Mouse (Mus musculus): ENCODE results near the gene Gdap1l1. TPM values are rescaled to one million over a fixed set of nuclear protein-coding genes. Genes with fewer than 3 reads are reported as not detected.
"Not testable (repeated sequence)": the region's sequence is repeated elsewhere in the genome, so short reads cannot be mapped to it uniquely, and the experiment has no call there.

Gene Gdap1l1
- polyA plus RNA-seq (2015; fragmentation: Nextera tagmentation; extraction: Ambion mirVana): 79.5 and 82.0 TPM in 2 replicates

- Histone ChIP-seq H3K4me2 (peak within 1 kb of the TSS; percentile 71), H3K4me1 (peaks cover 33% of the 10 kb centered on the region), H3K27ac (peak within 1 kb of the TSS; percentile 71), H3K9ac (peak within 1 kb of the TSS; percentile 84), H3K36me3 (ENCODE audit: poor library complexity, severe bottlenecking) (no peaks in the 10 kb centered on the region), H3K27me3 (0 out of 2 replicates have a peak, but pooled peaks cover 3% of the 10 kb centered on the region), H3K9me3 (replicated peaks) (no peaks in the 10 kb centered on the region), H3K4me3 (peak within 1 kb of the TSS; percentile 80)
- WGBS: 0% methylated on average over 15 of the region's 18 CpGs
- peak; percentile 92 for ATAC-seq
Observed at GRCm38 (mm10) chr2:163438246-163438618, at the start of gene Gdap1l1. Gene Gdap1l1 (plus strand): TSS chr2:163438476.

- H3K4me3 ChIP-seq: no peak overlapping the region
- no peaks in the 10 kb centered on the region for H3K36me3 ChIP-seq (ENCODE audit: poor library complexity, severe bottlenecking)
- WGBS: 81% methylated on average over 6 of the region's 6 CpGs
- H3K9me3 ChIP-seq (replicated peaks): no peaks in the 10 kb centered on the region
- H3K27me3 ChIP-seq: no peaks in the 10 kb centered on the region
- no peak overlapping the region for H3K9ac ChIP-seq
- H3K4me2 ChIP-seq: no peak overlapping the region
- no peak for ATAC-seq
- H3K27ac ChIP-seq: no peak overlapping the region
- no peaks in the 10 kb centered on the region for H3K4me1 ChIP-seq
Observed at GRCm38 (mm10) chr2:163392436-163392835, 45.8 kb upstream of the Gdap1l1 start.

- Histone ChIP-seq H3K36me3 (ENCODE audit: poor library complexity, severe bottlenecking) (no peaks in the 10 kb centered on the region), H3K4me2 (no peak overlapping the region), H3K4me1 (peaks cover 5% of the 10 kb centered on the region), H3K27me3 (no peaks in the 10 kb centered on the region), H3K9me3 (replicated peaks) (no peaks in the 10 kb centered on the region), H3K9ac (no peak overlapping the region), H3K27ac (no peak overlapping the region), H3K4me3 (no peak overlapping the region)
- ATAC-seq: no peak
- 91% methylated on average over 10 of the region's 10 CpGs for WGBS
Observed at GRCm38 (mm10) chr2:163393241-163393640, 45.0 kb upstream of the Gdap1l1 start.

GRCm38 (mm10) chr2:163393976-163394375 lies 44.3 kb upstream of the Gdap1l1 start:
- H3K27ac ChIP-seq: no peak overlapping the region
- peaks cover 5% of the 10 kb centered on the region for H3K4me1 ChIP-seq
- H3K36me3 ChIP-seq (ENCODE audit: poor library complexity, severe bottlenecking): no peaks in the 10 kb centered on the region
- WGBS: 78% methylated on average over 6 of the region's 6 CpGs
- H3K27me3 ChIP-seq: no peaks in the 10 kb centered on the region
- no peaks in the 10 kb centered on the region for H3K9me3 ChIP-seq (replicated peaks)
- H3K4me2 ChIP-seq: no peak overlapping the region
- H3K4me3 ChIP-seq: no peak overlapping the region
- no peak overlapping the region for H3K9ac ChIP-seq
- no peak for ATAC-seq

- Histone ChIP-seq H3K4me1 (peaks cover 5% of the 10 kb centered on the region), H3K4me3 (no peak overlapping the region), H3K36me3 (ENCODE audit: poor library complexity, severe bottlenecking) (no peaks in the 10 kb centered on the region), H3K9me3 (replicated peaks) (no peaks in the 10 kb centered on the region), H3K4me2 (no peak overlapping the region), H3K27ac (no peak overlapping the region), H3K27me3 (no peaks in the 10 kb centered on the region), H3K9ac (no peak overlapping the region)
- whole genome bisulfite sequencing: 75% methylated on average over 6 of the region's 6 CpGs
- no peak for ATAC-seq
Observed at GRCm38 (mm10) chr2:163394977-163395376, 43.3 kb upstream of the Gdap1l1 start.

- Histone ChIP-seq H3K4me3 (no peak overlapping the region), H3K4me1 (peaks cover 5% of the 10 kb centered on the region), H3K36me3 (ENCODE audit: poor library complexity, severe bottlenecking) (no peaks in the 10 kb centered on the region), H3K9me3 (replicated peaks) (no peaks in the 10 kb centered on the region), H3K27ac (no peak overlapping the region), H3K4me2 (no peak overlapping the region), H3K9ac (no peak overlapping the region), H3K27me3 (no peaks in the 10 kb centered on the region)
- WGBS: 92% methylated on average over 19 of the region's 19 CpGs
- ATAC-seq: no peak
Observed at GRCm38 (mm10) chr2:163397071-163397470, 41.2 kb upstream of the Gdap1l1 start.

GRCm38 (mm10) chr2:163397905-163398304 lies 40.4 kb upstream of the Gdap1l1 start, which contains the start of gene Jph2:
Gene Jph2 (minus strand): TSS chr2:163397993.
- no peaks in the 10 kb centered on the region for H3K27me3 ChIP-seq
- WGBS: 11% methylated on average over 10 of the region's 10 CpGs
- no peak within 1 kb of the TSS for H3K27ac ChIP-seq
- ATAC-seq: no peak
- H3K4me2 ChIP-seq: peak within 1 kb of the TSS; percentile 3; the same call in 1 of the 2 replicates
- H3K4me1 ChIP-seq: peaks cover 5% of the 10 kb centered on the region
- no peak within 1 kb of the TSS for H3K4me3 ChIP-seq
- H3K9me3 ChIP-seq (replicated peaks): no peaks in the 10 kb centered on the region
- no peak within 1 kb of the TSS for H3K9ac ChIP-seq
- H3K36me3 ChIP-seq (ENCODE audit: poor library complexity, severe bottlenecking): no peaks in the 10 kb centered on the region

- WGBS: 83% methylated on average over 4 of the region's 4 CpGs
- Histone ChIP-seq H3K27me3 (no peaks in the 10 kb centered on the region), H3K9me3 (replicated peaks) (no peaks in the 10 kb centered on the region), H3K4me3 (no peak overlapping the region), H3K27ac (no peak overlapping the region), H3K9ac (no peak overlapping the region), H3K4me1 (peaks cover 5% of the 10 kb centered on the region), H3K36me3 (ENCODE audit: poor library complexity, severe bottlenecking) (no peaks in the 10 kb centered on the region), H3K4me2 (no peak overlapping the region)
- ATAC-seq: no peak
Observed at GRCm38 (mm10) chr2:163398770-163399169, 39.5 kb upstream of the Gdap1l1 start.

GRCm38 (mm10) chr2:163399222-163399621 lies 39.1 kb upstream of the Gdap1l1 start:
- peaks cover 5% of the 10 kb centered on the region for H3K4me1 ChIP-seq
- H3K36me3 ChIP-seq (ENCODE audit: poor library complexity, severe bottlenecking): no peaks in the 10 kb centered on the region
- 77% methylated on average over 8 of the region's 8 CpGs for WGBS
- H3K9me3 ChIP-seq (replicated peaks): no peaks in the 10 kb centered on the region
- ATAC-seq: no peak
- H3K4me3 ChIP-seq: no peak overlapping the region
- H3K27me3 ChIP-seq: no peaks in the 10 kb centered on the region
- no peak overlapping the region for H3K27ac ChIP-seq
- no peak overlapping the region for H3K9ac ChIP-seq
- no peak overlapping the region for H3K4me2 ChIP-seq

GRCm38 (mm10) chr2:163401221-163401620 lies 37.1 kb upstream of the Gdap1l1 start:
- H3K9me3 ChIP-seq (replicated peaks): no peaks in the 10 kb centered on the region
- H3K4me1 ChIP-seq: peaks cover 5% of the 10 kb centered on the region
- no peak overlapping the region for H3K9ac ChIP-seq
- no peak overlapping the region for H3K4me3 ChIP-seq
- H3K27me3 ChIP-seq: no peaks in the 10 kb centered on the region
- H3K36me3 ChIP-seq (ENCODE audit: poor library complexity, severe bottlenecking): peaks cover 8% of the 10 kb centered on the region
- 11% methylated on average over 8 of the region's 8 CpGs for WGBS
- ATAC-seq: peak; percentile 48; the same call in 1 of the 2 replicates
- H3K27ac ChIP-seq: no peak overlapping the region
- H3K4me2 ChIP-seq: no peak overlapping the region

GRCm38 (mm10) chr2:163404037-163404815 lies 34.0 kb upstream of the Gdap1l1 start:
- ATAC-seq: no peak
- Histone ChIP-seq H3K27ac (no peak overlapping the region), H3K4me3 (no peak overlapping the region), H3K9ac (no peak overlapping the region), H3K27me3 (no peaks in the 10 kb centered on the region), H3K4me1 (no peaks in the 10 kb centered on the region), H3K9me3 (replicated peaks) (no peaks in the 10 kb centered on the region), H3K4me2 (no peak overlapping the region), H3K36me3 (ENCODE audit: poor library complexity, severe bottlenecking) (peaks cover 32% of the 10 kb centered on the region)
- WGBS: 90% methylated on average over 8 of the region's 8 CpGs

- Histone ChIP-seq H3K4me3 (no peak overlapping the region), H3K9ac (no peak overlapping the region), H3K4me2 (no peak overlapping the region), H3K27ac (no peak overlapping the region), H3K36me3 (ENCODE audit: poor library complexity, severe bottlenecking) (peaks cover 73% of the 10 kb centered on the region), H3K4me1 (no peaks in the 10 kb centered on the region), H3K9me3 (replicated peaks) (no peaks in the 10 kb centered on the region), H3K27me3 (no peaks in the 10 kb centered on the region)
- no peak for ATAC-seq
- 90% methylated on average over 3 of the region's 3 CpGs for WGBS
Observed at GRCm38 (mm10) chr2:163410211-163410610, 28.1 kb upstream of the Gdap1l1 start.

- not testable (repeated sequence) for H3K27me3 ChIP-seq; H3K9me3 ChIP-seq (replicated peaks); H3K27ac ChIP-seq; H3K4me2 ChIP-seq; H3K4me1 ChIP-seq; H3K9ac ChIP-seq; H3K4me3 ChIP-seq; ATAC-seq
- 93% methylated on average over 3 of the region's 3 CpGs for WGBS
- peaks cover 68% of the 10 kb centered on the region for H3K36me3 ChIP-seq (ENCODE audit: poor library complexity, severe bottlenecking)
Observed at GRCm38 (mm10) chr2:163411344-163411743, 26.9 kb upstream of the Gdap1l1 start.

Data from forebrain, embryonic 13.5 days (tissue).